Mouse (Mus musculus): ENCODE results near the gene Gm3526.
"Not testable (repeated sequence)": the region's sequence is repeated elsewhere in the genome, so short reads cannot be mapped to it uniquely, and the experiment has no call there.

Gm3526 gene

GRCm38 (mm10) chr14:5260480-5260879 lies at the start of gene Gm3526:
TSS of gene Gm3526 (minus strand) at chr14:5260580.
- DNase-seq (ENCODE audit: low spot score in 2 of 2): not testable (repeated sequence)

Data from left cerebral cortex, adult 9 months (tissue).